Mouse (Mus musculus): ENCODE data around the gene Mup22.
"Not testable (repeated sequence)": the region's sequence is repeated elsewhere in the genome, so short reads cannot be mapped to it uniquely, and the experiment has no call there.

The Mup22 gene

GRCm38 (mm10) chr4:60821363-60821762 lies at the start of gene Mup22:
Gene Mup22 (minus strand): TSS chr4:60821463.
- not testable (repeated sequence) for DNase-seq (ENCODE audit: low read depth, low spot score)

DNA sequence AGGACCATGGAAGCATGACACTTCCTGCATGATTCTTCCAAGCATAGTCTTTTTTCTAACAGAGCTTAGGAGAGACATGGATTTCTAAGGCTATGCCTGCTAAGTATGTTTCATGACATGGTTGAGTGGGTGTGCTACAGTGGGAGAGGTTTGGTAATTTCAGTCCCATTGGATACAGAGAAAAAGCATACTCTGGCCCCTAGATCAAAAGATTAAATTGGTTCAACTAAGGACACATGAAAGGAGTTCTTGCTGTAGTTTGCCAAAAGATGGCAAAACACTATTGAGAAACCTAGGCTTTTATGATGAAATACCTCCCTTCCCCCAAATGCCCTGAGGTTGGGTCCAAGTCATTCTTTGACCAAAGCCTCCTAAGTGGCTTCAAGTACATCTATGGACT lies 19.6 kb upstream of the Mup22 start:
- not testable (repeated sequence) for DNase-seq (ENCODE audit: low read depth, low spot score)
